Mouse (Mus musculus): ENCODE data around the gene Arhgef12. TPM values are rescaled to one million over a fixed set of nuclear protein-coding genes. Genes with fewer than 3 reads are reported as not detected.

Gene Arhgef12
- total and polyA plus RNA-seq, 3 experiments, result 34.8 to 150 (median 136) TPM

- no peak overlapping the region for H3K27ac ChIP-seq
- H3K9ac ChIP-seq (ENCODE audit: low read depth, low read length), result no peak overlapping the region
- no peaks in the 10 kb centered on the region for H3K4me1 ChIP-seq (ENCODE audit: control insufficient read depth, insufficient read depth, low read length)
- H3K36me3 ChIP-seq (ENCODE audit: control insufficient read depth, insufficient read depth, low read length), result no peaks in the 10 kb centered on the region
- H3K4me3 ChIP-seq, result no peak overlapping the region
- no peak for DNase-seq
- 76% methylated on average over 4 of the region's 4 CpGs for WGBS
- no peaks in the 10 kb centered on the region for H3K27me3 ChIP-seq (ENCODE audit: control insufficient read depth, insufficient read depth, low read length)
- H3K79me2 ChIP-seq (replicated peaks; ENCODE audit: control insufficient read depth, insufficient read depth, low read length), result no peaks in the 10 kb centered on the region
- TF ChIP-seq EP300 (IDR thresholded peaks at IDR 0.05; ENCODE audit: insufficient read depth, low read depth, low read length) (no peak), CTCF (IDR thresholded peaks at IDR 0.05) (no peak)
- intact Hi-C loops (cut with DNase I), result no loop called here
Measured at GRCm38 (mm10) chr9:42921830-42922229, 185.2 kb downstream of the Arhgef12 start.

GRCm38 (mm10) chr9:42920190-42920589, 186.8 kb downstream of the Arhgef12 start:
- no peak overlapping the region for H3K27ac ChIP-seq
- intact Hi-C loops (cut with DNase I), result no loop called here

GRCm38 (mm10) chr9:42917911-42918310, 189.1 kb downstream of the Arhgef12 start:
- TF ChIP-seq EP300 (IDR thresholded peaks at IDR 0.05; ENCODE audit: insufficient read depth, low read depth, low read length), result no peak
- no peak for TF ChIP-seq CTCF (IDR thresholded peaks at IDR 0.05)
- TF ChIP-seq POLR2A (IDR thresholded peaks at IDR 0.05; ENCODE audit: insufficient read depth, low read depth, low read length), result no peak

More at GRCm38 (mm10) chr9:42920190-42920589, 186.8 kb downstream of the Arhgef12 start:
- 50% methylated on average over 7 of the region's 7 CpGs for WGBS
- H3K4me3 ChIP-seq, result no peak overlapping the region
- no peaks in the 10 kb centered on the region for H3K27me3 ChIP-seq (ENCODE audit: control insufficient read depth, insufficient read depth, low read length)
- H3K4me1 ChIP-seq (ENCODE audit: control insufficient read depth, insufficient read depth, low read length), result no peaks in the 10 kb centered on the region
- TF ChIP-seq EP300 (IDR thresholded peaks at IDR 0.05; ENCODE audit: insufficient read depth, low read depth, low read length) (no peak), POLR2A (IDR thresholded peaks at IDR 0.05; ENCODE audit: insufficient read depth, low read depth, low read length) (no peak), CTCF (IDR thresholded peaks at IDR 0.05) (no peak)
- H3K79me2 ChIP-seq (replicated peaks; ENCODE audit: control insufficient read depth, insufficient read depth, low read length), result no peaks in the 10 kb centered on the region
- no peak overlapping the region for H3K9ac ChIP-seq (ENCODE audit: low read depth, low read length)
- no peaks in the 10 kb centered on the region for H3K36me3 ChIP-seq (ENCODE audit: control insufficient read depth, insufficient read depth, low read length)
- DNase-seq, result no peak

More at GRCm38 (mm10) chr9:42917911-42918310, 189.1 kb downstream of the Arhgef12 start:
- H3K36me3 ChIP-seq (ENCODE audit: control insufficient read depth, insufficient read depth, low read length), result no peaks in the 10 kb centered on the region
- intact Hi-C loops (cut with DNase I), result no loop called here
- no peak overlapping the region for H3K9ac ChIP-seq (ENCODE audit: low read depth, low read length)
- H3K4me1 ChIP-seq (ENCODE audit: control insufficient read depth, insufficient read depth, low read length), result no peaks in the 10 kb centered on the region
- no peaks in the 10 kb centered on the region for H3K27me3 ChIP-seq (ENCODE audit: control insufficient read depth, insufficient read depth, low read length)
- DNase-seq, result no peak
- no peak overlapping the region for H3K27ac ChIP-seq
- 82% methylated on average over 7 of the region's 7 CpGs for WGBS
- H3K4me3 ChIP-seq, result no peak overlapping the region
- no peaks in the 10 kb centered on the region for H3K79me2 ChIP-seq (replicated peaks; ENCODE audit: control insufficient read depth, insufficient read depth, low read length)

Other genes with a start within 250 kb of the Arhgef12 start
- gene Grik4, start 162.7 kb downstream of the Arhgef12 start, total RNA-seq (2021), result under 1 TPM in 1 of 2 experiments, not detected in 1; 0.09 TPM
- gene Grik4, start 162.7 kb downstream of the Arhgef12 start, polyA plus RNA-seq (2012; rRNA removed), result 0.02 and 0.09 TPM in 2 replicates
- 1 to 10 TPM; 5.7 to 7.1 TPM for gene Tmem136, start 9.3 kb upstream of the Arhgef12 start, total RNA-seq (2021)
- 7.4 and 10.2 TPM in 2 replicates for gene Tmem136, start 9.3 kb upstream of the Arhgef12 start, polyA plus RNA-seq (2012; rRNA removed)
- gene Pou2f3, start 103.1 kb upstream of the Arhgef12 start, total RNA-seq (2021), result not detected
- gene Pou2f3, start 103.1 kb upstream of the Arhgef12 start, polyA plus RNA-seq (2012; rRNA removed), result 0.14 and 0.23 TPM in 2 replicates
- 10 to 100 TPM in 1 of 2 experiments, 1 to 10 TPM in 1; 6.8 to 11.8 TPM for gene Oaf, start 132.7 kb upstream of the Arhgef12 start, total RNA-seq (2021)
- gene Oaf, start 132.7 kb upstream of the Arhgef12 start, polyA plus RNA-seq (2012; rRNA removed), result 15.1 and 24.0 TPM in 2 replicates
- under 1 TPM; 0.08 to 0.11 TPM for gene Trim29, start 203.6 kb upstream of the Arhgef12 start, total RNA-seq (2021)
- gene Trim29, start 203.6 kb upstream of the Arhgef12 start, polyA plus RNA-seq (2012; rRNA removed), result 0.33 TPM in 1 of 2 replicates, not detected in the other

Data from heart, adult 2 months (tissue).